Mouse (Mus musculus): Measurements from ENCODE around the gene Rin1.
"Not testable (repeated sequence)": the region's sequence is repeated elsewhere in the genome, so short reads cannot be mapped to it uniquely, and the experiment has no call there.

The Rin1 gene

GRCm38 (mm10) chr19:5068570-5069234, 18.4 kb downstream of the Rin1 start:
- no peak for DNase-seq (ENCODE audit: low spot score)

GRCm38 (mm10) chr19:5069486-5069885, 19.2 kb downstream of the Rin1 start:
- DNase-seq (ENCODE audit: low spot score), result no peak

GRCm38 (mm10) chr19:5069978-5070377, 19.7 kb downstream of the Rin1 start:
- no peak for DNase-seq (ENCODE audit: low spot score)

GRCm38 (mm10) chr19:5071077-5071476, 20.8 kb downstream of the Rin1 start:
- DNase-seq (ENCODE audit: low spot score), result no peak

- peak; percentile 96 for DNase-seq (ENCODE audit: low spot score)
Measured at GRCm38 (mm10) chr19:5071545-5072369, 21.5 kb downstream of the Rin1 start.

- DNase-seq (ENCODE audit: low spot score), result peak; percentile 84
Measured at GRCm38 (mm10) chr19:5072389-5073019, 22.2 kb downstream of the Rin1 start.

GRCm38 (mm10) chr19:5073028-5073427, 22.7 kb downstream of the Rin1 start:
- peak; percentile 91 for DNase-seq (ENCODE audit: low spot score)

GRCm38 (mm10) chr19:5073518-5073917, 23.2 kb downstream of the Rin1 start:
- no peak for DNase-seq (ENCODE audit: low spot score)

GRCm38 (mm10) chr19:5079279-5079678, 29.0 kb downstream of the Rin1 start:
- no peak for DNase-seq (ENCODE audit: low spot score)

- DNase-seq (ENCODE audit: low spot score), result no peak
Measured at GRCm38 (mm10) chr19:5082005-5082404, 31.7 kb downstream of the Rin1 start.

- no peak for DNase-seq (ENCODE audit: low spot score)
Measured at GRCm38 (mm10) chr19:5082596-5082995, 32.3 kb downstream of the Rin1 start.

- DNase-seq (ENCODE audit: low spot score), result no peak
Measured at GRCm38 (mm10) chr19:5083961-5084833, 33.9 kb downstream of the Rin1 start.

GRCm38 (mm10) chr19:5084834-5085144, 34.5 kb downstream of the Rin1 start:
- no peak for DNase-seq (ENCODE audit: low spot score)

GRCm38 (mm10) chr19:5085145-5085863, 35.0 kb downstream of the Rin1 start, which contains the start of gene Tmem151a:
Gene Tmem151a (minus strand): TSS chr19:5085531.
- DNase-seq (ENCODE audit: low spot score), result no peak

GRCm38 (mm10) chr19:5086533-5086932, 36.3 kb downstream of the Rin1 start:
- not testable (repeated sequence) for DNase-seq (ENCODE audit: low spot score)

GRCm38 (mm10) chr19:5087884-5088728, 37.8 kb downstream of the Rin1 start, which contains the start of gene Yif1a:
Gene Yif1a (plus strand): TSS chr19:5088538.
- DNase-seq (ENCODE audit: low spot score), result peak; percentile 99

GRCm38 (mm10) chr19:5089324-5089723, 39.0 kb downstream of the Rin1 start:
- no peak for DNase-seq (ENCODE audit: low spot score)

GRCm38 (mm10) chr19:5092083-5092482, 41.8 kb downstream of the Rin1 start:
- no peak for DNase-seq (ENCODE audit: low spot score)

- DNase-seq (ENCODE audit: low spot score), result no peak
Measured at GRCm38 (mm10) chr19:5093481-5094242, 43.4 kb downstream of the Rin1 start.

GRCm38 (mm10) chr19:5094243-5094632, 44.0 kb downstream of the Rin1 start:
- DNase-seq (ENCODE audit: low spot score), result peak; percentile 98
